25 mouse cellular contexts compared by ENCODE assay signal in the genomic region with DNA sequence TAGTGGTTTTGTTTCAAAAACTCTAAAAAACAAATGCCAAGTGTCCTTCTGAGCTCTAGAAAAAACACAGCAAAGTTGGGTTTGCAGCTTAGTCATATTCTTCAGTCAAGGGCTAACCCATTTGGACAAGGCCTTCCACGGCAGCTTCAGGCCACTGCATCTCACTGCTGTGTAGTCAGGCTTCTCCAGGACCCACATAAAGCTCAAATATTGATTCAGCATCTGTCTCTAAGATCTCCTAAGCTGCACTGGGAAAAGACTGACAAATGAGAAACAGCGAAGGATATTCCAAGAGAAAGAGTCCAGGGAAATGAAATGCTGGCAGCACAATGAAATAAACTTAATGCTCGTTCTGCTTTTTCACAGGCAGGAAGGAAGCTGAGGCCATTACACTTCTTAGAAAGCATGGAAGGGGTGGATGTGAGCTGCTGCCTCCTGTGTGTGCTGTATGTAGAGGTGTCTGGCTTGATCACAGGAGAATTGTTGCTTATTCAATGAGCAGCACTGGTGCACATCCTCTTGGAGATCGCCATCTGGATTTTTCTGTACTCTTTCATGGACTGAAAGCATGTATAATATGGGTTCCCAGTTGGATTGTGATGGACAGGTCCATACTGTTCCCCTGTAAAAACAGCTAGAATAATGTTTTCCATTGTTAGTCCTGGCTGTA.
"Had no signal": no experiment of that assay in that cellular context is flagged by ENCODE, and none has a peak within 500 bp of the region (broad histone marks: within the 10 kb centered on the region; RNA-seq: fewer than 3 reads in every experiment).

No protein-coding gene starts in this region.

- DNase-seq: gastrocnemius, adult 2 months; gastrocnemius, postnatal 10 days; gastrocnemius, postnatal 25 days; heart, adult 18-20 months; heart, postnatal 10 days; heart, postnatal 4 days; kidney, adult 18-20 months; kidney, adult 8-10 months; kidney, postnatal 10 days; kidney, postnatal 25 days; kidney, postnatal 4 days had no signal

- H3K4me2 ChIP-seq: heart, embryonic 12.5 days; hindbrain, embryonic 12.5 days; hindbrain, embryonic 14.5 days; intestine, embryonic 15.5 days; limb, embryonic 15.5 days; liver, embryonic 12.5 days had no signal

- ATAC-seq: hindbrain, embryonic 16.5 days; inflammation-experienced regulatory T-cells, adult 6 months; intestine, embryonic 15.5 days; intestine, postnatal 0 days; liver, embryonic 12.5 days had no signal

- H3K4me3 ChIP-seq: gastrocnemius, adult 2 months; heart, embryonic 10.5 days; heart, embryonic 12.5 days; hindbrain, embryonic 10.5 days; hindbrain, embryonic 12.5 days; intestine, embryonic 15.5 days; layer of hippocampus, adult 2 months; left cerebral cortex, adult 2 months; limb, embryonic 15.5 days; liver, embryonic 12.5 days had no signal

- H3K27me3 ChIP-seq: heart, embryonic 12.5 days; hindbrain, embryonic 12.5 days; intestine, embryonic 15.5 days; limb, embryonic 15.5 days; liver, embryonic 12.5 days had no signal

- H3K27ac ChIP-seq: gastrocnemius, adult 2 months; heart, embryonic 10.5 days; hindbrain, embryonic 10.5 days; hindbrain, embryonic 12.5 days; hindbrain, embryonic 14.5 days; intestine, embryonic 15.5 days; layer of hippocampus, adult 2 months; left cerebral cortex, adult 2 months; limb, embryonic 15.5 days; liver, embryonic 12.5 days; liver, embryonic 14.5 days had no signal

- H3K9me3 ChIP-seq: heart, embryonic 10.5 days; heart, embryonic 12.5 days; hindbrain, embryonic 10.5 days; hindbrain, embryonic 12.5 days; intestine, embryonic 15.5 days; limb, embryonic 15.5 days; liver, embryonic 12.5 days had no signal

- H3K9ac ChIP-seq: heart, embryonic 12.5 days; hindbrain, embryonic 12.5 days; hindbrain, embryonic 14.5 days; intestine, embryonic 15.5 days; limb, embryonic 15.5 days; liver, embryonic 12.5 days; liver, embryonic 14.5 days had no signal

- H3K4me1 ChIP-seq: heart, embryonic 10.5 days; heart, embryonic 12.5 days; hindbrain, embryonic 10.5 days; hindbrain, embryonic 12.5 days; intestine, embryonic 15.5 days; limb, embryonic 15.5 days; liver, embryonic 12.5 days had no signal

- H3K36me3 ChIP-seq: heart, embryonic 10.5 days; heart, embryonic 12.5 days; hindbrain, embryonic 10.5 days; hindbrain, embryonic 12.5 days; intestine, embryonic 15.5 days; limb, embryonic 15.5 days; liver, embryonic 12.5 days had no signal
